Mouse (Mus musculus) kidney, adult 2 months (tissue): ENCODE results near the gene Hoxa5. TPM values are rescaled to one million over a fixed set of nuclear protein-coding genes. Genes with fewer than 3 reads are reported as not detected.

Source experiments
- DNase-seq: peaks from one replicate; pipeline ENCODE4 v3.0.0; 2021
- H3K27ac ChIP-seq: fragments of 200-500 bp; 2 replicates; pipeline ENCODE4 v1.5.1; 2012; ENCODE audit warnings: low read depth, low read length, control low read depth, inconsistent platforms; ENCODE audit not compliant: insufficient read depth
- H3K27me3 ChIP-seq: fragments of 200-500 bp; replicated peaks from 2 replicates; pipeline ENCODE4 v1.6.1; 2012; ENCODE audit warnings: mild to moderate bottlenecking, moderate library complexity, low read length, inconsistent platforms; ENCODE audit not compliant: control insufficient read depth, insufficient read depth
- H3K36me3 ChIP-seq: fragments of 200-500 bp; 2 replicates; pipeline ENCODE4 v1.6.1; 2012; ENCODE audit warnings: mild to moderate bottlenecking, moderate library complexity, low read length, inconsistent platforms; ENCODE audit not compliant: control insufficient read depth, insufficient read depth
- H3K4me1 ChIP-seq: fragments of 200-500 bp; 2 replicates; pipeline ENCODE4 v1.6.1; 2011; ENCODE audit warnings: low read length; ENCODE audit not compliant: control insufficient read depth, insufficient read depth
- H3K4me3 ChIP-seq: fragments of 200-500 bp; 2 replicates; pipeline ENCODE4 v1.5.1; 2011; ENCODE audit warnings: mild to moderate bottlenecking, low read depth, low read length, control low read depth; ENCODE audit not compliant: insufficient read depth
- CTCF ChIP-seq: fragments of 200-500 bp; conservative IDR thresholded peaks from 2 replicates; pipeline ENCODE4 v1.5.1; 2011; ENCODE audit warnings: low read depth, mild to moderate bottlenecking, control low read depth, low read length, moderate library complexity, mixed read lengths; ENCODE audit not compliant: insufficient read depth, insufficient read length
- POLR2A ChIP-seq: fragments of 200-500 bp; IDR thresholded peaks from one replicate; pipeline ENCODE4 v1.6.1; 2011; ENCODE audit warnings: low read depth, low read length, control low read depth
- WGBS: fragments of 180-500 bp; shearing (Covaris S2); methylation state at CpG from one replicate; pipeline ENCODE4 v1.1.7; 2018; 5-methylcytosine and 5-hydroxymethylcytosine counted together
- polyA plus RNA-seq: library from polyadenylated mRNA; depleted of rRNA; stranded (reverse); fragments of >200 nt; gene quantifications from 2 replicates; pipeline ENCODE4 v1.2.3, GENCODE M21; 2012

Gene Hoxa5
- polyA plus RNA-seq, 1 experiment, result 6.9 TPM

DNA sequence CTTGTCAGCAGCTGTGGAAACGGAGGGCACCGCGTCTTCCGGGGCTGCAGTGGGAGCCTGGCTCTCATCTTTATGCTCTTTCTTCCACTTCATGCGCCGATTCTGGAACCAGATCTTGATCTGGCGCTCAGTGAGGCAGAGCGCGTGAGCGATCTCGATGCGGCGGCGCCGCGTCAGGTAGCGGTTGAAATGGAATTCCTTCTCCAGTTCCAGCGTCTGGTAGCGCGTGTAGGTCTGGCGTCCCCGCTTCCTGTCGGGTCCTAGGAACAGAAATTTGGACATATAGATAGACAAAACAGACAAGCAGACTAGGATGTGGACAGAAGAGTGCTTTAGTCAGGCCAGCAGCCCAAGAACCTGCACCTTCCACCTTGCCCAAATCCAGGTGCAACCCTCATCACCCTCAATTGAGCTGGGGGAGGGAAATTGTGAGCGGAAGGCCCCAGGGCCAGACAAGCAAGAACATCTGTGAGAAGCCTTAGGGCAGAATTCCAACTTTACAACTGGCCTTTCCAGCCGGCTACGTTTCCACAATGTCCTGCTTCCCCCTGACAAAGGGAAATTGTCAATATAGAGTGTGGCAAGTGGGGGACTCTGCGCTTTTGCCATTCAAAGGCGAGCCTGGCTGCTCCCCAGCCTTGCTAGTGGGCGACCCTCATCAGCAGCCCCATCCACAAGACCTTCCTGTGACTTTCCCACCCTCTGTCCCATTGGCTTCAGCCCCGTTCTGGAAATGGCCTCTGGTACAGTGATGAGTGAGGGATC, 11.6 kb upstream of the Hoxa5 start:
- 0 out of 2 replicates have a peak, but pooled peaks cover 12% of the 10 kb centered on the region for H3K4me1 ChIP-seq
- WGBS, result 16% methylated on average over 30 of the region's 30 CpGs

DNA sequence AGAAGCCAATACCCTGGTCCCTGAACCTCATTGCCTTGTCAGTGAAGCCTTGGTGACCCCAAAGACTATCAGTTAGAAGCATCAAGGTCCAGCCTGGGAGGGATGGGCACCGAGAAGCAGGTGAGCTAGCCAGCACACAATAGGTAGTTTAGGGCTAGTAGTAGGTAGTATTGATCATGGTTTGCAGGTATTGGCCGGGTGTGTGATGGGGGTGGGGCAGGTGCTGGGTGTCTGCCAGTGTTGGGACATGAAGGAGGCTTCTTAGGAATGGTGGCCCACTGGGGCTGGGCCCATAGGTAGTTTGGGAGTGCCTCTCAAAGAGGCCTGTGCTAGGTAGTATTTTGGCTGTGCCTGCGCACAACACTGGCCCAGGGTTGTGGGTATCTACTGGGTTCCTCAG, 10.7 kb upstream of the Hoxa5 start:
- Histone ChIP-seq H3K36me3 (no peaks in the 10 kb centered on the region), H3K4me3 (no peak overlapping the region), H3K4me1 (0 out of 2 replicates have a peak, but pooled peaks cover 14% of the 10 kb centered on the region), H3K27me3 (no peaks in the 10 kb centered on the region), H3K27ac (peak overlapping the region; percentile 29; the same call in 1 of the 2 replicates)
- DNase-seq, result peak; percentile 24
- 66% methylated on average over 3 of the region's 3 CpGs for WGBS
- no peak for TF ChIP-seq CTCF
- TF ChIP-seq POLR2A, result no peak

More for the DNA sequence above, 11.6 kb upstream of the Hoxa5 start:
- peak overlapping the region; percentile 94 for H3K27ac ChIP-seq
- DNase-seq, result peak; percentile 64
- TF ChIP-seq CTCF, result no peak
- TF ChIP-seq POLR2A, result no peak
- H3K4me3 ChIP-seq, result peak overlapping the region; percentile 55
- H3K27me3 ChIP-seq, result no peaks in the 10 kb centered on the region
- no peaks in the 10 kb centered on the region for H3K36me3 ChIP-seq

- H3K27me3 ChIP-seq, result no peaks in the 10 kb centered on the region
- peak; percentile 41 for DNase-seq
- WGBS, result 43% methylated on average over 5 of the region's 5 CpGs
- H3K36me3 ChIP-seq, result no peaks in the 10 kb centered on the region
- peak overlapping the region; percentile 40; the same call in 1 of the 2 replicates for H3K27ac ChIP-seq
- TF ChIP-seq POLR2A (no peak), CTCF (no peak)
- no peak overlapping the region for H3K4me3 ChIP-seq
- H3K4me1 ChIP-seq, result peaks cover 20% of the 10 kb centered on the region
Measured at GRCm38 (mm10) chr6:52214271-52214670, 9.9 kb upstream of the Hoxa5 start.

DNA sequence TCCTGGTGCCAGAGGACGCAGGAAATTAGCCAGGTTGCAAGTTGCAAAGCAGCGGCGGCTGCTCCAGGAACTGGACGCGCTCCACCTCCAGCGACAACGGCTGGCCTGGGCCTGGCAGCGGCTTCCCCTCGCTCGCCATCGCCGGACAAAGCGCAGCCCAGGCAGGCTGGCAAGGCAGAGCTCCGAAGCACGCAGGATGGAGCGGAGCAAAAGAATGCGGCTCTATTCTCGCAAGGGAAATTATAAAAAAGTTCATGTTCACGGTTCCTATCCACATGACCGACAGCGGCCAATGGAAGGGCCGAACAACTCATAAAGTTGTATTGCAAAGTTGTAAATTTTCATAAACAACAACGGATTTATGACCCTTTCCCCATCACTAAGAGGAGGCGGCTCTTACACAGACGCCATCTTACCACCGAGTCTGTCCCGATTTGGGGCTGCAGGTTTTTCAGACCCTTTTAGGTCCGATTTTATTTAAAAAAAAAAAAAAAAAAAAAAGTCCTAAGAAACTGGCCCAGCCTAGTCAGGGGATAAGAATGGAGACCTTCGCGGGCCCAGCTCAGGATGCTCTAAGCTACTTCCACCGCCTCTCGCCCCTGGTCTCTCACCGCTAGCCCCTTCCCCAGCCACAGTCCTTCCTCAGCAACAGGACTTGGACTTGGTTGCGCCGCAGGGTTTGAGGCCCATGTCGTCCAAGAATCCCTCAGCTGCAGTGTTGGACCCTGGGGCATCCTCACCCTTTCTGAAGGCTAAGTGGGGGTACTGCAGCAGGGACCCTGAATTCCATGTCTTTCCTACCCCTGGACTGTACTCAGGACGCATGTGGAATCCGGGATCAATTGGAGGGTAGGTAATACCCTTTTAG, 9.0 kb upstream of the Hoxa5 start, which contains the start of the genes Hoxa3 and Gm28308:
Gene Hoxa3, minus strand, starts transcription at position 218 of the 868 bp plus-strand sequence.
Gene Gm28308, minus strand, starts transcription at position 221 of the 868 bp plus-strand sequence.
- H3K27me3 ChIP-seq, result no peaks in the 10 kb centered on the region
- peak; percentile 93 for DNase-seq
- H3K4me3 ChIP-seq, result peak within 1 kb of the TSS; percentile 87
- peaks cover 21% of the 10 kb centered on the region for H3K4me1 ChIP-seq
- WGBS, result 3% methylated on average over 38 of the region's 38 CpGs
- peak; percentile 86 for TF ChIP-seq POLR2A
- no peak for TF ChIP-seq CTCF
- no peaks in the 10 kb centered on the region for H3K36me3 ChIP-seq
- peak within 1 kb of the TSS; percentile 99 for H3K27ac ChIP-seq

DNA sequence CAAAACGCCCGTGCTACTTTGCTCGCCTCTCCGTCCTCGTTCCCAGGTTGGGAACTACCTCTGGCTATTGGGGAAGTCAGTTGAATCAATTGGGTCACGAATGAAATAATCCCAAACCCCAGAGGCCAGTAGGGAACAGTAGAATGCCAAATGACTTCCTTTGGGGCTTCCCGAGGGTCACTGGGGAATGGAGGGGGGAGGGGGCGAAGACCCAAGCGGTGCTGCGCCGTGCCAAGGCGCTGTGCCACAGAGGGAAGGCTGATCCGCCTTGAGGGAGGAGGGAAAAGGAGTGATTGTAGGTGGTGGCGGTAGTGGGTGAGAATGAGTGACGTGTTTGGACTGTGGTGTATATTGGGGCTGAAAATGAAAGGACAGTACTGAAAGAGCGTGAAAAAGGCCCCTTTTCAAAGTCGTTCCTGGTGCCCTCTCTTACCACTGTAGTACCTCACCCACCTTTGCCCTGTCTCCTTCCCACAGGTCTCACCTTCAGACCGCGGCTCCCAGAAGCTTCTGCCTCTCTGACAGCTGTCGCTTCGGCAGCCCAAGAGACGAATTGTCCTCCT, 8.2 kb upstream of the Hoxa5 start:
- Histone ChIP-seq H3K4me3 (peak overlapping the region; percentile 87), H3K4me1 (peaks cover 21% of the 10 kb centered on the region), H3K36me3 (no peaks in the 10 kb centered on the region), H3K27me3 (no peaks in the 10 kb centered on the region), H3K27ac (peak overlapping the region; percentile 99)
- TF ChIP-seq POLR2A (no peak), CTCF (no peak)
- peak; percentile 87 for DNase-seq
- WGBS, result 1% methylated on average over 22 of the region's 22 CpGs

DNA sequence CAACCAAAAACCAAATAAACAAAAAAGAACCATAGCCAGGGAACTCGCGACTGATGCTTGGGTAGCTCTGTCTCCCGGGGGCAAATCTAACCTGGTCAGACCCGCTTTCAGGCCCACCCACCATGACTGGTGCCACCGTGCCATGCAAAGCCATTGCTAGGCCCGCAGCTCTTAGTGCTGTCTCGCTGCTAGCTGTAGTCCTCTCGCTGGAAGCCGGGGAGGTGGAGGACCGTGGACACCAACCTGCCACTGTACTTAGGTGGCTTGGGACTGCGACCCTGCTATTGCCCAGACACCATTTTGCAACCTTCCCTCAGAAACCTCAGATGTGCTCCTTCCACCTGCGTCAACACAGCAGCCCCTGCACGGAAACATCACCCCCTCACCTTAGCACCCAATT, 7.6 kb upstream of the Hoxa5 start:
- peak; percentile 55 for DNase-seq
- Histone ChIP-seq H3K27ac (peak overlapping the region; percentile 99), H3K4me3 (peak overlapping the region; percentile 87), H3K36me3 (no peaks in the 10 kb centered on the region), H3K27me3 (no peaks in the 10 kb centered on the region), H3K4me1 (peaks cover 21% of the 10 kb centered on the region)
- 3% methylated on average over 13 of the region's 13 CpGs for WGBS
- no peak for TF ChIP-seq POLR2A
- TF ChIP-seq CTCF, result no peak
